Mouse (Mus musculus) retina, postnatal 1 day (tissue): ENCODE measurements at regions not wholly inside any gene's neighbourhood (a gene's known extent, or its start where the extent isn't known, plus 50 kb on each side); places are given as distances from the start of the nearest gene placed in this dataset.

Experiments
- DNase-seq: peaks from one replicate; pipeline ENCODE4 v3.0.0-alpha.2; 2012

DNA sequence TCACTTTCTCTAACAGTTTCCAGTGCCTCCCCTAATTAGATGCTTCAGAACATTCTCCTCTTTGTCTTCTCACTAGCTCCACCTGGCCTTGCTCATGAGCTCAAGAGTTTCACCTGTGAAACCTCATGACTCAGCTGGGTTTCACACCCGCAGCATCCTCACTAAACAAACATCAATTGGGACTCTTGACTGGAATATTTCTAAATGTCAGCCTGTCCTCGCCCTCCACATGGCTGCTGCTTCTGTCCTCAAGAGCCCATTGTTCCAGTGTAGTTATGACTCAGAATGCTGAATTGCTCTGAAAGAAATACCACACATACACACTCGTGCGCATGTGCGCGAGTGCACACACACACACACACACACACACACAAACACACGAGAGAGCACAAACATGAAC lies 407.2 kb downstream of the Prss52 start:
- no peak for DNase-seq

DNA sequence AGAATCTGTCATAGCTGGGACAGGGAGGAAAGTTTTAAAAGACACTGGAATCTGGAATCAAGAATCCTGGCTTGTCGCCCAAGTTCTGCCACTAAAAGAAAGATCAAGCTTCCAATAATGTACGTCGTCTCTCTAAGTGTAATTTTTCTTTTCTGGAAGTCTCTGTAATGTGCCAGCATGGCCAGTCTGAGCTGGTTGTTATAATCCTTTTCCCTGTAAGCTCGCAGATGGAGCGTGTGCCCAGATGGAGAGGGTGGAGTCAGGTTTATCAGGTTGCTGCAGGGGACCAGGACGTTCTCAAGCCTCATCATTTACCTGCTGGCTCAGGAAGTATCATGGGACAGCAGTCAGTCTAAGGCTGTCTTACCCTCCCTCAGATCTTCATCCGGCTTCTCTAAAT lies 408.6 kb downstream of the Prss52 start:
- DNase-seq: no peak

DNA sequence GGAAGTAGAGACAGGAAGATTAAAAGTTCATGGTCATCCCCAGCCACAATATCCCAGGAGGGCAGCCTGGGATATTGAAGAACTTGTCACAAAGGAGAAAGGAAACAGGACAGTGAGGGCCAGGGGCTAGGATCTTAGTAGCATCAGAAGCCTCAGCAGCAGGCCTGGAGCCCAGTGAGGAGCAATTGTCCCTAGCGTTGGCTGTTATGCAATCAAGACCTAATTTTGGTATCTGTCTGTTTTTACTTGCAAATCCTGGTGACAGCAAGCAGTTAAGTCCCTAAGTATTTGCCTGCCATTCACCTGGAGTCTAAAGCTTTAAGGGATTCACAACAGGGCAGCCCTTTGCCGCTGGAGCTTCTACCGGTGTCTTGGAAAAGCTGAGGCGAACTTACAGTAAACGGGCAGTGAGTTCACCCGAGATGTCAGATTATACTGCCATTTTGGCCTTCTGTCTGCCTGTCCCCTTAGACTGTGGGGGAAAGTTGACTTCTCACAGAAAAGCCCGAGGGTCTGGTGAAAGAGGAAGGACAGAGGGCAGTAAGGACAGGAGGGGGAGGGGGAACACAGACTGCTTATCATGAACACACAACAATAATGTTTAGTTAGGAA lies 413.6 kb downstream of the Prss52 start:
- no peak for DNase-seq

DNA sequence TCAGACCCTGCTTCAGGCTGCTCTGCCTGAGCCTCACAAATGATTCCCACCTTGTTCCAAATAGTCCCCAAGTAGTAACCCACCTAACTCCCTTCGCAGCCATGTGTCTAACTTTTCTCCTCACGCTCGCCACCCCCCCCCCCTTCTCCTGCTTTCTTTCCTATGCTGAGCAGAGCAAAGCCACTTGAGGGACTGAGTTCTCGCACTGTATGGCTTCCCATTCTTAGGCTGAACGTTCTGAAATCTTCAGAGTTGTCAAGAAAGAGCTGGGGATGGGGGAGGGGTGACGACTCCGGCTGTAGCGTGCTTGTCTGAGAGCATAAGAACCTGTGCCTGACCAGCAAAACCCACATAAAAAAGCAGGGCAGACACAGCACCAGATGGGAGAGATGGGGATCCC lies 420.6 kb downstream of the Prss52 start:
- peak; percentile 37 for DNase-seq

DNA sequence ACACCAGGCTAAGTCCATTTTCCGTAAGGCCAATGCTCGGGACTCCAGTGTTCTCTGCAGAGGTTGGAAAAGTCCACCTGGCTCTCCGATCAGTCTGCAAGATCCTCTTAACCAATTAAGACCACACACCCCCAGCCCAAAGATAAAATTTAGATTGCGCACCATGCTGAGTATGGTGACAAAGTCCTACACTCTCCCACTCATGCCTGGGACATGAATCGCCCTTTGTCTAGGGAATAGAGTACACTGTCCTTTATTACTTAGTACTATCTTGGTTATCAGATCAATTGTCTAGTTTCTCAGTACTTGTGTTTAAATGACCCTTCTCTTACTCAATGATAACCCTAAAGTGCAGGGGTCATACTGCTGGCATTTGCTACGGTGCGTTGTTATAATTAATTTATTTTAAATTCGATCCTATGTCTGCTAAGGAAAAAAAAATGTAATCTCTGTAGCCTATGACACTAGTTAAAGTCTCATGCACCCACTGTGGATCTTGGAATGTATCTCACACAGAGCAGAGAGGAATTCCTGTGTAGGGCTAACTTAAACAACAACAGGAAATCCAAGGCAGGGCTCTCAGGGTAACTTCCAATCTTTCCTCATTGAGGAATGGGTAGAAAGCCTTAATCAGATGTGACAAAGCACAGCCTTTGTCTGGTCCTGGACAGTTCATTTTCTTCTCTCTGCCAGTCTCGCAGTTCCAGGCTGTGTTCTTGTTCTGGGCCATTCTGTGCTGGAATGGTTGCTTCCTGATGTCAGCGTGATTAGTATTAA lies 421.4 kb downstream of the Prss52 start:
- peak; percentile 37 for DNase-seq

DNA sequence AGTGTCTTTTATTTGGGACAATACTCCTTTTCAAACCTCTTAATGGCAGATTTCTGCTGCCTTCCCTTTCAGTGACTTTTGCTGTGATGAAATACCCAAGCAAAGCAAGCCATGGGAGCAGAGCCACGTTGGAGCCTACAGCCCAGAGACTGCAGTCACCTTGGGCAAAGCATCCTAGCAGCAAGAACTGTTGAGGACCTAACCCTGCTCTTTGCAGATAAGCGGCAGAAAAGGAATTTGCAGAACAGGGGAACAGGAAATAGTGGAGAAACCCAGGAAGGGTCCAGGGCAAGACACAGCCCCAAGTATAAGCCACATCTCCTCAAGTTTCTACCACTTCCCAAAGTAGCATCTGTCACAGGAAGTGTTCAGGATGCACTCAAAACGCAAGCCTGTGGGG lies 426.5 kb downstream of the Prss52 start:
- no peak for DNase-seq

DNA sequence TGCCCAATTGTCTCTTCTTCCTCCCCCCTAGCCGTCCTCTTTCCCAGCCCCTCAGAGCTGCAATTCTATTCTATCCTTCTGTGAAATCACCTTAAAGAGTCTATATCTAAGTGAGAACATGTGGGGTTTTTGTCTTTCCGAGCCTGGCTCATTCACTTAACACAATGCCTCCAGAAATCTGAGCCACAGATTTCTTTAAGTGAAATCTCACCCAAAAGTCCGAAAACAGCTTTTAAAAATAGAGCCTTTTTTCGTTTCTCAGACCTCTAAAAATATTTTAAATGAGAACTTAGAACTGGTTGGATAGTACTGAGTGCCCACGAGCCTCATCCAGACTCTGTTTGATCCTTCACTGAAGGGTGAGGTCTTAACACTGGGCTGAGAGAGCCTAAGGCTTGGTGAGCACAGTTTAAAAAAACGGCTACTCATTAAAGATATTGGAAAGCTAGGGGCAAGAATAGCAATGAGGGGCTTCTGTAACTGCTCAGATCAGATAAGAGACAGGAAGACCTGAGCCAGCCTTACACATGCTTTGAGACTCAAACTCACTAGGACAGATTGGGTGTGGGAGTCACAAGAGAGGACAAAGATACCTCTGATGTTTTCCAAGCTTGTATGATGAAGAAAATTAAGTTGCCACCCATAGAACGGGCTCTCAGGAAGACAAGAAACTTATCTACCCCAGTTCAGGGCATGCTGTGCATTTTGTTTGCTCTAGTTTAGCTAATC lies 427.3 kb downstream of the Prss52 start:
- no peak for DNase-seq

DNA sequence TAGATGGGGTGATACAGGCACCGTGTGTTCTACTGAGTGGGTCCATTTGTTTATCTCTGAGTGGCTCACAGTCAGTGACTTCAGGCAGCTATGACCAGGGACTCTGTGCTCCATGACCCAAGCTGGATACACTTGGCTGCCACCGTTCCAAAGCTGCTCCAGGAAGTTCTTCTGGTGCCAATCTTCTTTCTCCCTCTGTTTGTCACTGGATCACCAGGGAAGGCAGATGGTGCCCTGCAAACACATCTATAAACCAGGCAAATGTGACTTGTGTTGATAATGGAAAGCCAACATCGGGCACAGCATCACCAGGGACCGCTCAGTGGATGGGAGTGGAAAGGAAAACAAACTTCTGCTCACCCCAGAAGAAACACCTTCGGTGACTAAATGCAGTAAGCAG lies 428.3 kb downstream of the Prss52 start:
- DNase-seq: no peak

DNA sequence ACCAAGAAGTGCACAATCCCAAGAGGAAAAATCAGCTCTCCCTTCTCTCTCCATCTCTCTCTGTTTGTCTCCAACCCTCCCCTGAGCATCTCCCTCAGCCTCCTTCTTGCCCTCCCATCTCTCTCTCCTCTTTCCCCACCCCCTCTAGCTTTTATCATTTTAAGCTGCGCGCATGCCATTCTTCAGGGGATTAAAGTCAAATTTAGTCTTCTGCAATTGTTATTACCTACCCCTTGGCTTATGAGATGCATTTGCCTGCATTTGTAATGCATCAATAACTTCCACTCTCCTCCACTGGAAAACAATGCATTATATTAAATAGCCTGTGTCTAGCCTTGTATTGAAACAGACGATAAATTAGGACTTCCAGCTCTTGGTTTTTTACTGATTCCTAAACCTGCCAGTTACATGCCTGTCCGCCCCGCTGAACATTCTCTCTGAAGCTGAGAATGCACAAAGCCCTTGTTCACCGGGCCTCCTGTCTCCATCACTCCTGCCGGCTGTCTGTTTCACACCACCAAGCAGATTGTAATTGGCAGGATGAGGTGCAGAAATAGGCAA lies 429.6 kb downstream of the Prss52 start:
- peak; percentile 90 for DNase-seq

DNA sequence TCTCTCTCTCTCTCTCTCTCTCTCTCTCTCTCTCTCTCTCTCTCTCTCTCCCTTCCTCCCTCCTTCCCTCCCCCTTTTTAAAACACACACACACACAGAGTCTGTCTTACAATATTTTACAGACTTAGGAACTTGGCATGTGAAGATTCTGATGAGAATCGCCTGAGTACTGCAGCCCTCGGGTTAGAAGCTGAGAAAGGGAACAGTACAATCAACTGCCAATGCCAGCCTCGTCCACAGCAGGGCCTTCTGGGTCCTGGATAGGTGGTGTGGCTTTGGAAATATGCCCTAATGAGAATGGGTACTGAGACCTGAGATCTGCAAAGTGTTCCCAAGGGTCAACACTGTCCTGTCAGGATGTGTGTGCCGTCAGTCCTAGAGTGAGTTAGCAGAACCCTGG lies 430.1 kb downstream of the Prss52 start:
- DNase-seq: no peak

DNA sequence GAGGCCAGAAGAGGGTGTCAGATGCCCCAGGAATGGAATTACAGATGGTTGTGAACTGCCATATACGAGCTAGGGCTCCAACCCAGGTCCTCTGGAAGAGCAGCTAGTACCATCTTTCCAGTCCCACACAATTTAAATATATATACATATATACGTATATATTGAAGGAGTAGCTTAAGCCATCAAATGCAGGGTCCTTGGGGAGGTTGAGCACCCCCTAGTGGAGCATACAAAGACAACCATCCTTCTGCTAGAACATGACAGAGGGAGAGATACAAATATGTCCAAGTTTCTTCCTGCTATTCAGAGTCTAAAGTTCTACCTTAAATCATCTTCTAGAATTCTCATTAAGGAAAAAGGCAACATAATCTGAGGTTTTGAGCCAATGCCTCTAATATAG lies 435.4 kb downstream of the Prss52 start:
- peak; percentile 36 for DNase-seq

DNA sequence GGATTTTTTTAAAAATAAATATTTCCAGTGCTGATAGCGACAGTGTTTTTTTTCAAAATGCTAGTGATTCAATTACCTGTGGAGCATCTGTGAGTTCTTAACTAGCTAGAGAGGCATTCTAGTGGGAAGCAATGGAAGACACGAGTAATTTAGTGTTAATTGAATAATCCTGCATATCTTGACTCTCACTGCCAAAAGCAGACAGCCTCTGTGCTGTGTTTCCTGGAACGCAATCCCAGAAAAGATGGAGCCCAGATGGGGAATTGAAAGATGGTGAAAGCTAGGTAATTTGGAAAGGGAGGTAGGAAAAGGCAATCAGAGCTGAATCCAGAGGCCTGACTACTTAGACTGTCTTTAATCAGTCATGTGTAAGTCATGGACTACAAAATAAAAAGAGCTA lies 441.0 kb downstream of the Prss52 start:
- DNase-seq: no peak

DNA sequence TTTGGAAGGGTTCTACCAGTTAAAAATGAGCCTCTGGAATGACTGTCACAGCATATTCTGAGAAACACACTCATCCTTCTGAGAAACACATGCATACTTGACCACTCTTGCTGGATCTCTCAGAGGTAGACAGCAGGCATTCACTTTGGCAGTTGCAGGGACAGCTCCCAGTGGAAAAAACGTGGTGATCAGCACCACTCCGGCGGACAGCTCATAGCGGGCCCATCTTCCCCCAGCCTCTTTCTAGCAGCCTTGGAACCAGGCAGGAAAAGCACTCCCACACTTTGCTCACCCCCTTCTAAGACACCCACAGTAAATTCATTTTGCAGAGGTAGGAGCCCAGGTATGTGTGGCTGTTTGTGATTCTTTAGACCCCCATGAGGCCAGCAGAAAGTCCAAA lies 442.7 kb downstream of the Prss52 start:
- DNase-seq: peak; percentile 57

DNA sequence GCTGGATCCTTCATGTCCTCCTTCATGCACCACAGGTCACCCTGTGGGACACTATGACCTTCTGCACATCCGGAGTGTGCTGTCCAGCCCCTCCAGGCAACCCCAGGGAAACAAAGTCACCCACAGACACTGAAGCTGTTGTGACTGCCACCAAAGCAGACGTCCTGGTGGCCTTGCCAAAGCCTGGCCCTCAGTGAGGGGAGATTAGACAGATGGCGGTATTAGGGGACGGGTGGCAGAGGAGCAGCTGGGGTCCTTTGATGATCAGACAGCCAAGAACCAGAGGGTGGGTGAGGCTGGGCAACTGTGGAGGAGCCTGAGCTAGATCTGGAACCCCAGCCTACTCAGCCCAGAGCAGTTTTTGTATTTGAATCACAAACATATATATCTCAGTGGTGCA lies 448.9 kb downstream of the Prss52 start:
- DNase-seq: peak; percentile 65

DNA sequence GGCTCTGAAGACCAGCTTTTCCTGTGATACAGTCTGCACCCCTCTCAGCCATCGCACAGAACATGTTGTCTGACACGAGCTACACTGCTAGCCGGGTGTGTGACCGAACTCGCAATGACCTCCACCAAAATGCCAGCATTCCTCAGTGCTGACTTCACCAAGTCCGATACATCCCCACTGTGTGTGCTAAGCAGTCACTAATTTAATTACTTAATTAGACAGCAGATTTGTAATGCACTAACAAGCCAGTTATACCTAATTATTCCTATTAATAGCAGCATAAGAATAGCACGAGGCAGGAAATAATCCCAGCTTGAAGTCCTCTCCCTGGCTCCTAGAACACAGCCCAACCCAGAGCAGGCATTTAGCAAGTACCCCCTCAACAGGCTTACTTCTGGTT lies 452.0 kb downstream of the Prss52 start:
- peak; percentile 70 for DNase-seq

DNA sequence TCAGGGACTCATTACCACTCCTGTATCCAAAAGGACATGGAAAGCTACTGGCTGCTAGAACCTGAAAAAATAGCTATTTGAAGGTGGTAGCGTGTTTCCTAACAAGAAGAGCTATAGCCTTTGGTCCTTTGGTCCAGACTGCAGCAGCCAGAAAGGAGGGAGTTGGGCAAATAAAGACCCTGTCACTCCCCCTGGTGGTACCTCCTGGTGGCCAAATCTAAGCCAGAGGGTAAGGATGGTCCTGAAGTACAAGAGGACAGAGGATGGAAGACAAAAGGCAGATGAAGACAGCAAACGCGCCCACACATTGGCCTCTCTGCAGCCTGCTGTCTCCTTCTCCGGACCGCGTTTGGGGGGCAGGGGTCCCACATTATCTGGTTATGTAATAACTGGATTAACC lies 453.4 kb downstream of the Prss52 start:
- peak; percentile 65 for DNase-seq

DNA sequence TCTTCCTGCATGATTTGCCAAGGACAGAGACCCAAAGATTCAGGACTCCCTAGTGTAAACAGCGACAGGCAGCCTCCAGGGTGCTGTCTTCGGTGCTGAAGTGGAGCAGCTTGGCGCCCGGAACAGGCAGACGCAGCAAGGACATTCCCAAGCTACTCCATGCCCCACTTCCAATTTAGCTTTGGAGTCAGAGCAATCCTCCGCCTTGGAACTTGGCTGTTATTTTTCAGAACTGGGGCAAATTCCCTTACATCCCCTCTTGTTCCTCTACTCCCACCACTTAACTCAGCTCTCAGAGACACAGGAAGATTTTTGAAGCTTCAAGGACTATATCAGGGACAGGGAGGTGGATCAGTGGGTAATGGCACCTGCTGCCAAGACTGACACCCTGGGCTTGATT lies 464.6 kb downstream of the Prss52 start:
- DNase-seq: peak; percentile 68

DNA sequence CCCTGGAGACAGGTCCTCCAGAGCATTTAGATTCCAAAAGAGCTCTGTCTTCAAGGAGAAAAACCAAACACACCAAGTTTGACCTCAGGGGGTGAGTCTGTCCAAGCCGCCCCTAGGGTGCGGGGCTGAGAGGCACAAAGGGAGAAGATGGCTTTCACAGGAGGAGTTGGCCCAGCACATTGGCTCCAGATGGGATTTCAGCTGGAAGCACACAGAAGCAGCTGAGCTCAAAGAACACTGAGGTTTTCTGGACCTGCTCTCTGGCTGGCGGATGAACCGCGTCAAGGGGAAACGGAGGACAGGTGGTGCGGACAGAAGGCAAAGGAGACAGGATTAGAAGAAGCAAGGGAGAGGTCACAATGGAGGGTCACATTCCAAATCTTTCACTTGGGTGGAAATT lies 466.9 kb downstream of the Prss52 start:
- peak; percentile 29 for DNase-seq

DNA sequence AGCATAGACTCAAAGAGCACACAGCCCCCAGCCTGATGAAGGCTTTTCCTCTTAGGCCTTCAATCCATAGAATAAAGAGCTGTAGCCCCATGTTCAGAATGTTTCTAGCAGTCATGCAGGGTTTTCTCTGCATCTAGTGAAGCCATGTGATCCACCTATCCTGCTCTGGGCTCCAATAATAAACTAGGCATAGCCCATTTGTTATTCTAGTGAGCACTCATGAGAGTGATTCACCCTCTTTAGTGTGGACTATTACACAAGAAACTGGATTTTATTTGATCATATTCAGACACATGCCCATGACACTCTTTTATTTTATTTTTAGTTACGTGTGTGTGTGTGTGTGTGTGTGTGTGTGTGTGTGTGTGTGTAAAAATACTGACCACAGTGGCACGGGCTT lies 468.7 kb downstream of the Prss52 start:
- DNase-seq: no peak

DNA sequence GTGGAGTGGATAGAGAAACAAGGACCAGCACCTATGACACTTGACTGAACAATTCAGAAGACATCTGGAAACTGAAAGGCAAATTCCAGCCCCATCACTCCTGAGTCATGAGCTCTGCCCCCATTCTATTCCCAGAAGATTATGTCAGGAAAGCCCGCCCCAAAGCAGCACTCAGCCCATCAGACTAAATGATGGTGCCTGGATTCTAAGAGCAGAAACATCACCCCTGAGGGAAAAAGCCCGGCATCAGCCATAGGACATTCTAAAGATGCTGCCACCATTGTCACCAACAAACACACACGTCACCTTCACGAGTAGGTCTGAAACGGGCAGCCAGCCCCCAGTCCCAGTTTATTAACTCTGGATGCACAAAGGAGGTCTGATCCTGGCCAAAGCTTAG lies 469.7 kb downstream of the Prss52 start:
- DNase-seq: peak; percentile 68

DNA sequence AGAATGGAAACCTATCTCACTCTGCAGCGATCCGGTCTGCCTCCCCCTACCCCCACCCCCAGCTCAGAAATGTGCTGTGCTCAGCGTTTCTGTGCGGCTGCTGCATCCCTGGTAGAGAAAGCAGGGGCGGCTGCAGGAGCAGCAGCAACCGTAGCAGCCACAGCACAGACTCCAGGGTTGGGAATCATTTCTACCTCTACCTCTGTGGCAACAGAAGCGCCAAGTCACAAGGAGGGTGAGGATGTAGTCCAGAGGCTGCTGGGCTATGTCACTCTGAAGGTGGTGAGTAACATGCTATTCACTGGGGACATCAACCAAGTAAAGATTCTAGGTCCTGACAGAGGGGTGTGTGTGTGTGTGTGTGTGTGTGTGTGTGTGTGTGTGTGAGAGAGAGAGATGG lies 470.2 kb downstream of the Prss52 start:
- peak; percentile 47 for DNase-seq

DNA sequence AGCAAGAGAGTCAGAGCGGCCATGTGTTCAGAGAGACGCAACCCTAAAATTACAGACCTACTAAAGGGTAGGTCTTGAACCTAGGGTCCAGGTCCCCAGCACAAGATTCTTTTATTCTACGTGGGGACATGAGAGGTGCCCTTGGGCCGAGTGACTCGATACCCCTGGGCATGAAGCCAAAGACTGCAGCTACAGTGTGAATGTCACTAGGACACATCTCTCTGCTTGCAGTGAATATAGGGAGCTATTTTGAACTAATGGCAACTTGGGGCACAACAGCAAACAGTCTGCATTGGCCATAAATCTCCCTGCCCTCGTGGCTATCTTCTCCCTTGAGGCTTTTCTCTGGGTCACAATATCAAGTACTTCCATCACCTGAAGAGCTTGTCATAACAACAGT lies 470.7 kb downstream of the Prss52 start:
- peak; percentile 20 for DNase-seq

DNA sequence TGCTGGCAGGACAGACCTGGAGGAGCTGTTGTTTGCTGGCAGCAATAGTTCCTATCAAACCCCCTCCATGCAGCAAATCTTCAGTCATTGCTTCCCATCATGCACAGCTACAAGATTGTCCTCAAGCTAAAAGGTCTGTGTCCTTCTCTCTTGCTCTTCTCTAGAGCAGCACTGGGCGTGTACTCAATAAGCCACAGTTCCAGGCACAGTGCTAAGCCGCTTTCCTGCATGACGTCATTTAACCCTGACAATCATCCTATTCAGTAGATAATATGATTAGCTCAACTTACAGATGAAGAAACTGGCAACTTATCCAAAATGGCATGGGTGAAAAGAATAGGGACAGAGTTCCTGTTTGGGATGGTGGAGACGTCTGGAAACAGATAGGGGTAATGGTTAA lies 471.9 kb downstream of the Prss52 start:
- DNase-seq: peak; percentile 89

DNA sequence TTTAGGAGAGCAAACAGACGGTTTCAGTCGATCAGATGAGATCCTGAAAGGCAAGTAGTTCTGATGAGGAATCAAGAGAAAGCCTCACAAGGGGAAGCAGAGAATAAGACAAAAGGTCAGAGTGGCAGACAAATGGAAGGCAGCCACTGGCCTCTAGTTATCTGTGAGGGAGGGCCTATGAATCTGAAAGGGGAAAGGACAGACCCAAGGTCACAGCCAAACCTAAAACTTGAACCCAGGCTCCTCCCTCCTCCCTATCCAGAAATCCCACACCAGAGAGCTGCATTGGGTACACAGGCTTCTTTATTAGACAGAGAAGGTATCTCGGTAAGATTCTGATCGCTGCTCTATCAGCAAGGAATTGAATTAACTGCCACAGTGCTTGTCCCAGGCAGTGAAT lies 476.0 kb downstream of the Prss52 start:
- no peak for DNase-seq
